Mouse (Mus musculus): ENCODE results near the gene Spock1.

The Spock1 gene

DNA sequence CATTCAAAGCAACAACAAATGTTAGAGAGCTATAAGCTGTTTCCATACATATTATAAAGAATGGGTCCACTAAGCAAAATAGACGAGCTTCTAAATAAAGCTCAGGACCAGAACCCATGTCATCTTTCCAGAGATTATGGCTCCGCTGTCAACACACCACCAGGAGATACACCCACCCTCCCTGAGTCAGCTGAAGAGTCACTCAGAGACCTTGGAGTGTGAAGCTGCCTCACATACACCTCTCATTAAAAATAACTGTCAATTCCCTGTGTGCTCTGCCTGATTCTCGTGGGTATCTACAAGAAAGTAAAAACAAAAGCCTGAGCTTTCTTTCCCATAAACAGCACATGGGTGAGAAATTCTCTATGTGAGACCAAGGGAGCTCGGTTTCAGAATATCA lies 43.1 kb downstream of the Spock1 start:
- DNase-seq (ENCODE audit: low spot score in 2 of 2) = no peak

DNA sequence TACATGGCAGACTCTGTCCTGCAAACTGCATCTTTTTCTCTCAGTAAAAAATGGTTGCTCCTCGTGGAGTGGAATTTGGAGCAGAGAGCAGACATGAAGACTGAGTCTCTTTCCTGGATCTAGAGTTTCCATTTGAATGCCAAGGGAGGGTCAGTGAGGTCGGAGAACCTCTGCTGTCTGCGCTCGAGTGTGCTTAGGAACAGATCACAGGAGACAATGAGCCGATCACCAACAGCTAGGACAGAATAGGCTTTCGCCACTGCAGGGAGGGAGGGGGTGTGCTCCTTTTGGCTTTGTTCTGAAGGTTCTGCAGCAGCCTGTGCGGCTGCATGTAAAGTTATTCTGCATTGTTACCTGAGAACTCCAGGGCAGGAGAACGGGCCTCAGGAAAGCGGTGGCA lies 49.6 kb downstream of the Spock1 start:
- DNase-seq (ENCODE audit: low spot score in 2 of 2) = no peak

DNA sequence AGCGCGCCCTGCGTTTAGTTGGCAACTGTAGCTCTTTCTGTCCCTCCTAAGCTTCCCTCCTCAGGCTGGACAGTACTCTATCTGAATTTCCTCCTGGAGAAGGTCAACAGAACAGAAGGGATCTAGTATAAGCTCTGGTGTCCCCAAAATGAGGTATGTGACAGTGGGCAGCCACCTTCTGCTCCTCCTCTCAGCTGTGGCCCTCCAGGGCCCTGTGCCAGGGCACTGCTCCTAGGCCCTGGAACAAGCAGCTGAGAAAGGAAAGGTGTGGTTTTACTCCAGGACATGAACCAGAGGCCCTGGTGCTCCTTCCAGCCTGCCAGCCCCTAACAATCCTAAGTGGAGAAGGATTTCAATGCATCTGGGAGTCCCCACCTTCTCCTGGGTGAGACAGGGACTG lies 51.1 kb downstream of the Spock1 start:
- DNase-seq (ENCODE audit: low spot score in 2 of 2) = no peak

DNA sequence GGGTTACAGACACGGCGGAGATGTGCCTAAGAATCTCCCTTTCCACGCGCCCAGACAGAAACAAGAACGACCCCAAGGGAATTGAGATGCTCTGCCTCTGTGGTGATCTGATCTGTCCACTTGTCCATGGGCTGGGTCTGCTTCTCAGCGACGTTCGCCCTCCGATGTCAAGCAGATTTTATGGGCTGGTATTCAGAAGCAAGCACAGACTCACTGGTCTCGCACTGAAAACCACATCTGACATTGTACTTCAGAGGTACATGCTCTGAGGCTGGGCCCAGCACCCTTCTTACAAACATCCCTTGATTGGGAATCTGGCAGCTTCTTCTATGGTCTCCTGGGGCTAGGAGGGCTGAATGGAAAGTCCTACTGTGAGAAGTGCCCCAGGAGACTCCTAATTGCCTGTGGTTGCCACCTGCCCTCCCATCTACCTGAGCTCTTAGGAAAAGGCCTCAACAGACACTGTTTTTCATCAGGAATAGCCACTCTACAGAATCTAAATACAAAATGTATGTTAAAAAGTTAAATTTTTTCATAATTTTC lies 51.8 kb downstream of the Spock1 start:
- no peak for DNase-seq (ENCODE audit: low spot score in 2 of 2)

DNA sequence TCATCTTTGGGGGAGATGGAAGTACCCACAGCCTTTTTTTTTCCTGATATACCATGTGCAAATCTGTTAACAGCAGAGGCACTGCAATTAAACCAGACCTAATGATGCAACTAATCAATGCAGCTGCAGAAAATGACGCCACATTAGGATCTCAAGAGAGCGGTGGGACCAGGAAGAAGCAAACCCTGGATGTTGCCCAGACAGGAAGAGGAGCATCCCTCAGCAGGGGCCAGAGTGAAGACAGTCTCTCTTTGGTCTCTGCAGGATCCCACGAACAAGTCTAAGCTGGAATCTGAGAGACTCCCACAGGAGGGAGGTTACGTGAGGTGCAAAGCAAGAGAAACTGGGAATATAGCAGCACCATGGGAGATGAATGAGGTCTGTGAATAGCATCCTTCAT lies 52.4 kb downstream of the Spock1 start:
- no peak for DNase-seq (ENCODE audit: low spot score in 2 of 2)

DNA sequence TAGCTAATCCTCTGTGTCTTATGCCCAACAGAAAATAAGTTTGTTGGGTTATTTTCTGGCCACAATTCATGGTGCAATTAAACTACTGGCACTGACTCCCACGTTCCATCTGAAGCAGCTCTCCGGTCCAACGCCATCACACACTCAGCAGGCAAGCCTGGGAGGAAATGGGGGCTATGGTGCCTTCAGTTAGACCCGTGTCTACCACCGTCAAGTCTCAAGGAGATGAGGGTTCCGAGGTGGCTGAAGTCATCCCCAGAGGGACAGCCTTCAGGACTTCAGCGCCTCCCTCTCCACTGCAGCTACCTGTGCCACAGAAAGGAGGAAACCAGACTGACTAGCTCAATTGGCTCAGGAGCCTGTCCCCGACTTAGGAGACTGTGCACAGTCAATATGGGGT lies 53.7 kb downstream of the Spock1 start:
- no peak for DNase-seq (ENCODE audit: low spot score in 2 of 2)

DNA sequence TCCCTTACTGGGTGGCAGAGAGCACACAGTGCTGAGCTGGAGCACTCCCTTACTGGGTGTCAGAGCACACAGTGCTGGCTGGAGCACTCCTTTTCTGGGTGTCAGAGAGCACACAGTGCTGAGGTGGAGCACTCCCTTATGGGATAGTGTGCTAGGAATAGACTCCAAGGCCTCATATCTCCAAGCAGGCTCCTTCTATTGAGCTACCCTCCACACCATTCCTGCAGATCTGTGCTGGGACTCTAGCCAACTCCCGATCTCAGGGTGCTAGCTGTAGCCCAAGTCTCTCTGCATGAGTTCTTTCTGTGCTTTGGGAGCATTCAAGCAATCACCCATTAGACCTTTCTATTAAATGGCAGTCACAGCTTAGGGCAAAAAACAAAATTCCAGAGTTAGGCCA lies 54.5 kb downstream of the Spock1 start:
- no peak for DNase-seq (ENCODE audit: low spot score in 2 of 2)

DNA sequence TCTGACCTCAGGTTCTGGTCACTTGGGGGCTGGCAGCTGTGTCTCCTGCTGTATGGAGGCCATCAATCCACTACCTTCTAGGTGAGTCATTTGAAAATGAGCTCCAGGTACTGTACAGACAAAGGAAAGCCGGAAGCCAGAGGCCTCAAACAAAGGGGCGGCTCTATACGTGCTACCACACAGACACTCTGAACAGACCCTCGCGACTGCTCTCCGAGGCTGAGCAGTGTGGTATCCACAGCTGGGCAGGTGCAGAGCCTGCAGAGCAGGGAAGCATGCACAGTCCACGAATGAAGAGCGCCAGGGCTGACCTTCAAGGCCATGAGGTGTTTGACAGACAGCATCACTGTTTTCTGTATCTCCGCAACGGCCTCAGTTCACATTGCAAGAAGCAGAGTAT lies 55.0 kb downstream of the Spock1 start:
- DNase-seq (ENCODE audit: low spot score in 2 of 2) = no peak

DNA sequence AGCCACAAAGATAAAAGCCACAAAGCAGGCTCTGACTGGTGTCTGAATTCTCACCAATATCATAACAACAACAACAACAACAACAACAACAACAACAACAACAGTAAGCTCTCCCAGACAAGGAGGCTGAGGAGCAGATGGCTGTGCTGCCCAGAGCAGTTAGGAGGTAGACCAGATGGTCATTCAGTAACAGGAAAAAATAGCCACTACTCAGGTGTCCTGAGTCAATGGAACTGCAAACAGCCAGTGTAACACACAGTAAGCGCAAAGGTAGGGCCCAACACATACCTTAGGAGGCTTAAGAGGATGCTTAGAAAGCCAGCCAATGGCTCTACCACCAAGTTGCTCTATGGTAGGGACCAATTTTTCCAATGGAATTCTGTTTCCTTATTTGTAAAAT lies 59.2 kb downstream of the Spock1 start:
- no peak for DNase-seq (ENCODE audit: low spot score in 2 of 2)

DNA sequence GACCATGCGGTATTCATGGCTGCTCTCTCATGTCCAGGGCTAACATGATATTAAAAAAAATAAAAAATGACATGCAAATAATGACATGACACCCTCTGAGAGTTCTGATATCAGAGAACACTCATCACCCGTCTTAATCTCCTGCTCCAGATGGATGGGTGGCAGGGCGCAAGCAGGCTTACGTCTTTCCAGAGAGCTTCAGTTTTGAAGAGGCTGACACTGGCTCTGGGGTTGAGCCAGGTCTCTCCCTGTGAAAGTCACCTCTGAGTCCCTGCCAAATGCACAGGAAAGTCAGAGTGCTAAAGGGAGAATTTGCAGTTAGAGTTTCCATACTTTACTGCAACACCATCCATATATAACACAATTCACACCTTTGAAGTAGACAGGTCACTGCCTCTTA lies 61.0 kb downstream of the Spock1 start:
- DNase-seq (ENCODE audit: low spot score in 2 of 2) = no peak

DNA sequence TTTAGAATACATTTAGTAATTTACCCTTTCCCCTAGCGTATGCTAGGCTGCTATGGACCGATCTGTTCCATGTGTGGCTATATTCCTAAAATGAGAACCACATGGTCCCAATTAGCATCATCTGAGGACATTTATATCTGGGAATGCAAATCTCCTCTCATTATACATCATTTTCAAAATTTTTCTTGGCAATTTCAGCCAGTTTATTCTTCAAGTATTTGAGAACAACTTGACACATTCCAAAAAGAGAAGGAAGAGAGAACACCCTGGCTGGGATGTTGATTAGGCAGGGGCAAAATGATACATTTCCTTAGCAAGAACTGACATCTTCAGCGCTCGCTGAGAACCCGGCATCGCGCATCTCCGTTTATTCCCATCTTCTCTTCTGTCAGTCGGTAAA lies 61.7 kb downstream of the Spock1 start:
- DNase-seq (ENCODE audit: low spot score in 2 of 2) = no peak

DNA sequence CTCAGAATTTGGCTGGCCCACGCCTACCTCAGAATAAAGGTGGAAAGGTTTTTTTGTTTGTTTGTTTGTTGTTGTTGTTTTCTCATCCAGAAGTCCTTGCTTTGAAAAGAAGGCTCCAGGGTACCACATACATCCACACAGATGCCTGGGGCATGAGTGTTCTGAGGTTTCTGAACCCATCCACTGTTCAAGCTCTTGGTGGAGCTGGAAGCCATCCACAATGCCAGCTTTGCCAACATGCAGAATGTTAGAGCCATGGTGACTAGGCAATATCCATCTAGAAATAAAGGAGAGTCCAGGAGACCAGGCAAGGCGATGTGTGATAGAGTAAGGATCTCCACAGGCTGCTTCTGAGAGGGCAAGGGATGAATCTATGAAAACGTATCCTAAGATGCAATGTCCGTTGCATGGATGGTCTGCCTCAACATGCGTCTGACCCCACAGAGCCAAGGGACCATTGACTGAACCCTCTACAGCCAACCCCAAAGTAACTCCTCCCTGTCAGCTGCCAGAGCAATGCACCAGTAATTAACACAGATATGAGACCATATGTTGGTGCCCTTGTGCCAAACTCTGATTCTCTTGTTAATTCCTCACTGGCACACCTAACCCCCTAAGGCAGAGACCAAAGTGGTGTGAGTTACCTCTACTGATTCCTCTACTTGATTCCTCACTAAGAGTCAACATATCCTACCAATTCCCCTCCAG lies 66.8 kb downstream of the Spock1 start:
- DNase-seq (ENCODE audit: low spot score in 2 of 2) = no peak

DNA sequence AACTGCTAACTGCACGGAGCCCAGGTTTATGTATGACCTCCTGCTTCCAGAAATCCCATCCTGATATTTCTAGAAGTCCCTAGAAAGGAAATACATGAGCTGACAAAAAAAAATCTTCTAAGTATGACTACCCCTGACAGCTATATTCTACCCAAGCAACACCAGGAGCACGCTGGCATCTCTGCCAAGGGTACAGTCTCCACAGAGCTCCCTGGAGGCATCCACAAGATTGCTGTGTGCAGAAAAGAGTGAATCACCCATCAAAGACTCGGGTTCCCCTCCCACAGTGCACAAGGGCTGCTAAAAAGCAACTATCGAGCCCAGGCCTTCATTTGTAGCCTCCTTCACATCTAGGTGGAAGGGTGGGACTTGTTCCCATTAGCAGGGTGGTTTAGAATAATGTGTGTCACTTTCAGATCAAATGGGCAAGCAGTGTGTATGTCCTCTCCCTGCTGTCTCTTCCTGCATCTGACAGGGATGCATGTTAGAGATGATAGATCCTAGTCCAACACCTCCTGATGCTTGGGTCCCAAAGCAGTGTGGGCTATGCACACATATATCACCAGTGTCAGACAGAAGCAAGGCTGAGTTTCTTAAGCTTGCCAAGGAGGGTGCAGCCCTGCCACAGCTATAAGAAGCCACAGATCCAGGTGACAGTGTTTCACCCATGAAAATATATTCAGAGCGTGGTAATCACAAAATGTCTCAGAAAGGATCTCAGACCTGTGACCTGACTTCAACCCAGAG lies 70.3 kb downstream of the Spock1 start:
- DNase-seq (ENCODE audit: low spot score in 2 of 2) = peak; percentile 43 to 79

DNA sequence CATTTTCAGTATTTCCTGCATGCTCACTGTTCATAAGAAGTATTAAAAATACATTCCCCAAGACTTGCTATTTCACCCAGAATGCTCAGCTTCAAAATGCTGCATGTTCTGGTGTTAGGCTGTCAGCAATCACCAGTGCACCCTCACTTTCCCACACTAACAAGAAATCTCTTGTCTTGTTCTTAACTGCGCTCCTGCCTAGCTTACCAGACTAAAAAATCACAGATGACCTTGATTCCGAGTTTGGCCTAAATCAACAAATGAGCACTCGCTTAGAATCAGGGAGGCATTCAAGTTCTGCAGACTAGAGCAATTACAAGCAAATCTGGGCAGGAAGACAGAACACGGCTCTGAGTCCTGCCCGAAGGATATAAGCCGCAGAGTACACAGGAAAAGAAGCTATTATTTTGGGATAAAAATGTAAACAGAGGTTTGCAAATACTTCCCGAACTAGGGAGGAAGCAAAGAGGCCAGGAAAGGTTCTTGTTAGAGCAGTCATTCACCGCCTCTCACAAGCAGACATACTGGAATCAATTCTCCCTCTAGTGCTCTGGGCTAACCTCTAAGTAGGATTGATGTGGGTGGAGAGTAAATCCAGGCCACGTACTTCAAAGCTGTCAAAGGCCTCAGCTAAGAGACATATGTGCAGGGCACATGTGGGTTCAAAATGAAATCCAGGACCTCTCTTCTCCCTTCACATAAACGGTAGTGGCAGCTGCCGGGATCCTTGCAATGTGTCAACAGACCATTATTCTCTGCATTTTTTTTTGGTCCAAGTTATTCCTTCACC lies 76.6 kb downstream of the Spock1 start:
- DNase-seq (ENCODE audit: low spot score in 2 of 2) = no peak

DNA sequence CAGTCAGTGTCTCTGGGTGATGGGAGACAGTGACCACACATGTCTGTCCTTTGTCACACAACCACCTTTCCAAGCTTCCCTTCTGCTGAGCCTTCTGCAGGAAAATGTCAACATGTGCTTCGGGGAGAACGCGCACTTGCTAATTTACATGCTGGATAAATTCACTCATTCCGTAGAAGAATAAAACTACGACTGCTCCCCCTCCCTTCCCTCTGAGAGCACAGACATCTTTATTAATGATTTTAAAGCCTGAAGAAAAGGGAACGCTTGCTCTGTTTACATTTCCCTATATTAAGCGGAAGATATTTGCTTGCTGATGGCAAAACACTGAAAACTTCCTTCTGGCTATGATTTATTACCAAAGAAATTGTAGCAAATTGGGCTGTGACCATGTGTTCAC lies 77.2 kb downstream of the Spock1 start:
- no peak for DNase-seq (ENCODE audit: low spot score in 2 of 2)

DNA sequence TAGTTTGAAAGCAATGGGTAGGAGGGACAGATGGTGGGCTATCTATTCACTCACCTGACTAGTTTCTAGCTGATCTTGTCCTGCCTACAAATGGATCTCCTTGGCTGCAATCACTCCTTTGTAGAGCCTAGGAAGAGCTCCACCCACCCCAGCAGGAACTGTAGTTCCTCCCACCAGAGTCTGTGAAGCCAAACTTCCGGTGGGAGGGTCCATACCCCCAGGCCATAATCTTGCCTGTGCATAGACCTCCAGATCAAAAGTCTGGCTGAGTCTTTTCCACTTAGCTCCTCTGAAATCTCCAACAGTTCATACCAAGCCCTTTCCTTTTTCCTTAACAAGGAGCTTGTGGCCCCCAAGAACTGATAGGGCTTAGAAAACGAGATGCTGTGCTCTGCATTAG lies 78.0 kb downstream of the Spock1 start:
- DNase-seq (ENCODE audit: low spot score in 2 of 2) = no peak

DNA sequence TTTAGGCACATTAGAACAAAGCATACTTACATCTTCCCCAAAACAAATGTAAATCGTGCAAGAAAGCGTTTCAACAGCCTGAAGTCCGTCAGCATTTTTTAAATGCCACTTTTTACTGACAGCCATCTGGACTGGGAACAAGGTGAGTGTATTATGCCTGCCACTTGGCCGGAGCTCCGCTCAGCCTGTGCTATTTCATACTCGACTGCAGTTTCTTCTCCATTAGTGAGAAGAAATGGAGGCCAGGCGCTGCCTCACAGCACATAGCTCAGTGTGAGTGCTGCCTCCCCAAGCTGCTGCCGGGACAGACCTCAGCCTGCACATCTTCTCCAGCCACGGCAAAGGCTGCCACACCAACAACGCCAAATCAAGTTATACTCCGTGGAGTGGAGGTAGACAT lies 91.9 kb downstream of the Spock1 start:
- DNase-seq (ENCODE audit: low spot score in 2 of 2) = no peak

DNA sequence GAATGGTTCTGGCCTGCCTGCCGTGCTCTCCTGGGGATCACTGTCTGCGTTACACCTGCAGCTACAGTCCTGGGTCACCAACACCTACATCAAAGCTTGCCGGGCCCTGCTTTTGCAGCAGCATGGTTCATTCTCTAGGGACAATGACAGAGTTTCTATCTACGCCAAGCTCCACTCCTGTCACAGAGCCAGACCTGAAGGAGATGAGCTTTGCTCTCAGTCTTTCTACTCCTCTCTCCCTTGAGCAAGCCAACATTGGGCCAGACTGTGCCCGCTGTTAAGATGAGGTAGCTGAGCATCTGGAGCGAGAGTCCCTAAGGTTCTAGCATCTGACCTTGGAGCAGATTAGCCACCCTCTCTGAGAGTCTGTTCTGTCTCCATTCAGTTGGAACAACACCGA lies 95.5 kb downstream of the Spock1 start:
- no peak for DNase-seq (ENCODE audit: low spot score in 2 of 2)

DNA sequence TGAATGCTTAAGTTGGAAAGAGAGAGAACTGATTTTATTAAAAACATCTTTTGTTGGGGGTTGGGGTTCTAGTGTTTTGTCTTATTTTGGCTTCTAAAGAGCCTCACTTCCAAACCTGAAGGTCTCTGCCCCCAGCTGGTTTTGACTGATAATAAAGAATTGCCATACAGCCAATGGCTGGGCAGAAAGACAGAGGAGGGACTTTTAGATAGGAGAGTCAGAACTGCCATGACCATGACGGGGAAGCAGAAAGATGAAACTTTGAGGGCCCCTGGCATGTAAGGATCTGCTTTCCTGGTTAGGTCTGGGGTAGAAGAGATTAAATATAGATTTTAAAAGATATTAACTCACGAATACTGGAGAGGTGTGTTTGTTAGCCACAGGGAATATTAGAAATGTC lies 96.9 kb downstream of the Spock1 start:
- no peak for DNase-seq (ENCODE audit: low spot score in 2 of 2)

DNA sequence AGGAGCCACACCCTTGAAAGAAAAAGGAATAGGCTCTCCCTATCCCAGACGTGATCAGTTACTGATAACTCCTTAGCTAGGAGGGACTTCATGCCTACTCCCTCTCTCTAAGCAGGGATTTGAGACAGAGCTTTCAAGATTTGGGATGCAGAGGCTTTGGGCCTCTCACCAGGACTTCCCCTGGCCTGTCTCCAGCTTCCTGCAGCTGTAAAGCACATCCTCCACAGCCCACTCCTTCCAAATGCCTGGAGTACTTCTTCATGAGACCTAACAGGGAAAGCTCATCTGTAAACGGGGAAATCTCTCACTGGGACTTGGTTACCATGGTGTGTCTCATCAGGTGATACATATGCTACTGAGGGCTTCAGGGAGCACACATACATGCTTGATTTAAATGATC lies 97.3 kb downstream of the Spock1 start:
- no peak for DNase-seq (ENCODE audit: low spot score in 2 of 2)

DNA sequence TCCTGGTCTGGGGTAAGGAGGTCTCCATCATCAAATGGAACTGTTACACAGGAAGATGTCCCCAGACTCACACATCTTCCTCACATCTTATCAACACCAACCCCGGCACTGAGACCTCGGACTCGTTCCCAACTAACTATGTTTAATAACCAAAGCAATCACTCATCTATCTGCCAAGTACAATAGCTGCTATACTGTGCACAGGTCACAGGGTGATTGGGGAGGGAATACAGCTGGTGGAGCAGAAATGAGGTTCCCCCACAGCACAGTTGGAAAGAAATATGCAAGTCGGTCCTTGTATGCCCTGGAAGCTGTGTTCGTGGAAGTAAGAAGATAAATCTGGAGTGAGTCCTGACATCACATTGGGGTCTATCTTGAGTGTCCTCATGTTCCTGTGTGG lies 98.0 kb downstream of the Spock1 start:
- no peak for DNase-seq (ENCODE audit: low spot score in 2 of 2)

DNA sequence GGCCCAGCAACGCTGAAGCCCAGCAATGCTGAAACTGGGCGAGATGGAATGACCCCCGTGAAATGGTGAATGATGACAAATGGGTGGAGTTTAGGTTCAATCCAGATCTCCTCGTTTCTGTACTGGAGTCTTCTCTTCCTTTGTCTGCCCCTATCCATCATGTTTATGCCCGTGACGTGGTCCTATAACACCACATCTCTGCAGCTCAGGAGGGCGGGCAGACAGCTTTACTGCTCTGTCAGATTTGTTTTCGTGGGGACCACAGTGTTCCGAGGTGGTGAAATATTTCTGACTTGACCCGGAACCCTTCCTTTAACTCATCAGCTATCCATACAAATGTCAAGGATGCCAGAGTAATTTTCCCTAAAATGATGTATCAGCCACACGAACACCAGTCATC lies 98.5 kb downstream of the Spock1 start:
- DNase-seq (ENCODE audit: low spot score in 2 of 2) = no peak

DNA sequence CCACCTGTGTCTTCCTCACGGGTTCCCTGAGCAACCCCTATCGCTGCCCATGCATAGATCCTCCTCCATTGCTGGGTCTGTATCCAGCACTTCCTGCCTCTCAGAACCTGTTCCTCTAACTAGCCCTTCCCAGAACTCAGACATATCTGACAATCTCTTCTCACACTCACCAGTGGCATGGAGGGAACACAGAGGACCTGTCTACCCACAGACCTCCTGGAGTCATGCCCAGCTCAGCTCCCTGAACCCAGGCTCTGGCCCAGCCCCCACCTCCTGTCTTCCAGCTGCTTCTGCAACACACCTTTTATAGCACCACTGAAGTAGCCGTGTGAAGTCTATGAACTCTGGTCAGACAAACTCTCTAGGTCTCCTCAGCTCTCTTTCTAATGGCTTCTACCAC lies 101.3 kb downstream of the Spock1 start:
- no peak for DNase-seq (ENCODE audit: low spot score in 2 of 2)

Data from left cerebral cortex, adult 9 months (tissue).